Mouse (Mus musculus): ENCODE measurements around the gene Osgin1. TPM values are rescaled to one million over a fixed set of nuclear protein-coding genes. Genes with fewer than 3 reads are reported as not detected.

The Osgin1 gene
- polyA plus RNA-seq, 1 experiment from 2014 or later = 0.35 TPM

GRCm38 (mm10) chr8:119478684-119479083 is 44.8 kb downstream of the Osgin1 start:
- no peak overlapping the region for H3K9ac ChIP-seq (replicated peaks)
- no peak overlapping the region for H3K27ac ChIP-seq (replicated peaks)
- no peaks in the 10 kb centered on the region for H3K4me1 ChIP-seq
- H3K9me3 ChIP-seq (replicated peaks) = no peaks in the 10 kb centered on the region
- no peak overlapping the region for H3K4me2 ChIP-seq
- WGBS = 19% methylated on average over 5 of the region's 5 CpGs
- no peak overlapping the region for H3K4me3 ChIP-seq (replicated peaks)
- no peaks in the 10 kb centered on the region for H3K36me3 ChIP-seq
- no peak for ATAC-seq (ENCODE audit: low FRiP score)
- H3K27me3 ChIP-seq (replicated peaks) = no peaks in the 10 kb centered on the region

DNA sequence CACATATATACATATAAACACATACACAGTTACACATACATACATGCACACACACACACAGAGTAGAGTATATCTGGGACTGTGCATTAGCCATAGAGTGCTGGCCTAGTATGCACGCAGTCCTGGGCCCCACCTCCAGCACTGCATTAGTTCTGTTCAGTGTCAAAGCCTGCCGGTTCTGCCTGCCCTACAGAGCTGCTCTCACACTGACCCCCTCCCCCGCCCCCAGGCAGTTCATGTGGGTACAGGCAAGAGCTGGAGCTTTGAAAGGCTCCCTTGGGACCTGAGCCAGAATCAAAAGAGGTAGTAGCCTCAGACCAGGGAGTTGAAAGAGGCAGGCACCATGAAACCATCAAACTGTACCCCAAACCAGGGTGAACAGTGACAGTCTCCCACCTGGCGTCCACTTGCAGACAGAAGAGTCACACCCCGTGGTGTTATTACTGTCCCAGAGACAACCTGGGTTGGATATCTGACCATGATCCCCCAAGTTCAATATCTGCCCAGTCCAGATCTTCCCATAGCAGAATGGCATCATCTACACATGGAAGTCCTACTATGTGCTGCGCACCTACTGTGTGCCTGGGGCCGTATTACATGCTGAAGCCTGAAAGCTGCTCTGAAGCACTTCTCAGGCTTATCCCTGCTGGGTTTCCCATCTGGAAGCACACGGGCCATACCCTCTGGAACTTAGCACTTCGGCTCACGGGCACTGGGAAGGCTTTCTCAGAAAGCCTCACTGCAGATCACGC is 50.4 kb downstream of the Osgin1 start:
- Histone ChIP-seq H3K4me3 (replicated peaks) (no peak overlapping the region), H3K27ac (replicated peaks) (no peak overlapping the region), H3K27me3 (replicated peaks) (no peaks in the 10 kb centered on the region), H3K36me3 (no peaks in the 10 kb centered on the region), H3K4me1 (no peaks in the 10 kb centered on the region), H3K9ac (replicated peaks) (no peak overlapping the region), H3K4me2 (no peak overlapping the region), H3K9me3 (replicated peaks) (no peaks in the 10 kb centered on the region)
- 83% methylated on average over 11 of the region's 11 CpGs for WGBS
- ATAC-seq (ENCODE audit: low FRiP score) = no peak

- Histone ChIP-seq H3K4me2 (no peak overlapping the region), H3K4me1 (peaks cover 8% of the 10 kb centered on the region), H3K9ac (replicated peaks) (no peak overlapping the region), H3K4me3 (replicated peaks) (no peak overlapping the region), H3K9me3 (replicated peaks) (no peaks in the 10 kb centered on the region), H3K27me3 (replicated peaks) (no peaks in the 10 kb centered on the region), H3K27ac (replicated peaks) (no peak overlapping the region), H3K36me3 (no peaks in the 10 kb centered on the region)
- 78% methylated on average over 7 of the region's 7 CpGs for WGBS
- no peak for ATAC-seq (ENCODE audit: low FRiP score)
Measured at GRCm38 (mm10) chr8:119487093-119487492, 53.2 kb downstream of the Osgin1 start.

Other genes starting within 250 kb of the Osgin1 start
- 708 and 827 TPM in 2 replicates for gene Hsbp1, start 89.6 kb upstream of the Osgin1 start, polyA plus RNA-seq (2015; fragmentation: Nextera tagmentation; extraction: Ambion mirVana)
- gene Mlycd, start 39.2 kb upstream of the Osgin1 start, polyA plus RNA-seq (2015; fragmentation: Nextera tagmentation; extraction: Ambion mirVana) = 15.8 and 16.0 TPM in 2 replicates
- 35.3 and 45.3 TPM in 2 replicates for gene Necab2, start 12.6 kb downstream of the Osgin1 start, polyA plus RNA-seq (2015; fragmentation: Nextera tagmentation; extraction: Ambion mirVana)
- not detected in 2 replicates for gene Slc38a8, start 67.6 kb downstream of the Osgin1 start, polyA plus RNA-seq (2015; fragmentation: Nextera tagmentation; extraction: Ambion mirVana)
- 48.5 and 62.4 TPM in 2 replicates for gene Mbtps1, start 124.6 kb downstream of the Osgin1 start, polyA plus RNA-seq (2015; fragmentation: Nextera tagmentation; extraction: Ambion mirVana)
- gene Hsdl1, start 141.1 kb downstream of the Osgin1 start, polyA plus RNA-seq (2015; fragmentation: Nextera tagmentation; extraction: Ambion mirVana) = 129 and 137 TPM in 2 replicates
- gene Dnaaf1, start 141.1 kb downstream of the Osgin1 start, polyA plus RNA-seq (2015; fragmentation: Nextera tagmentation; extraction: Ambion mirVana) = 0.20 and 0.45 TPM in 2 replicates
- 11.8 and 15.0 TPM in 2 replicates for gene Taf1c, start 171.1 kb downstream of the Osgin1 start, polyA plus RNA-seq (2015; fragmentation: Nextera tagmentation; extraction: Ambion mirVana)
- 0.10 and 0.11 TPM in 2 replicates for gene Adad2, start 178.6 kb downstream of the Osgin1 start, polyA plus RNA-seq (2015; fragmentation: Nextera tagmentation; extraction: Ambion mirVana)
- gene Kcng4, start 201.6 kb downstream of the Osgin1 start, polyA plus RNA-seq (2015; fragmentation: Nextera tagmentation; extraction: Ambion mirVana) = 0.09 and 0.14 TPM in 2 replicates
- gene Wfdc1, start 232.2 kb downstream of the Osgin1 start, polyA plus RNA-seq (2015; fragmentation: Nextera tagmentation; extraction: Ambion mirVana) = 5.9 and 6.2 TPM in 2 replicates